Mouse (Mus musculus) liver, embryonic 15.5 days (tissue): Measurements from ENCODE around the gene Cdk14. TPM values are rescaled to one million over a fixed set of nuclear protein-coding genes. Genes with fewer than 3 reads are reported as not detected.

Source experiments
- microRNA-seq: library from miRNA; unstranded; fragments of <30 nt; microRNA quantifications from one replicate; pipeline ENCODE4, GENCODE M21; 2016
- polyA plus RNA-seq: library from polyadenylated mRNA; unstranded; fragments of >200 nt; fragmentation: Nextera tagmentation; extraction: Ambion mirVana; gene quantifications from 2 replicates; pipeline ENCODE4 v1.2.1, GENCODE M21; 2015

Cdk14 gene
- polyA plus RNA-seq, 1 experiment from 2014 or later: 1.2 TPM

Small RNA genes lying within 50 kb of the gene (microRNA-seq; reads per million reads assigned to microRNA genes)
- gene Gm25037: not detected
- not detected for gene Gm44483

Other genes with a start within 250 kb of the Cdk14 start
- not detected in 2 replicates for gene 1700015F17Rik, start 58.8 kb upstream of the Cdk14 start, polyA plus RNA-seq
- gene Cldn12, start 94.6 kb upstream of the Cdk14 start, polyA plus RNA-seq: 10.0 and 11.2 TPM in 2 replicates
- 6.5 and 7.7 TPM in 2 replicates for gene Gtpbp10, start 139.2 kb upstream of the Cdk14 start, polyA plus RNA-seq
- 0.15 and 0.29 TPM in 2 replicates for gene Gm8773, start 153.5 kb upstream of the Cdk14 start, polyA plus RNA-seq
- 0.21 and 0.37 TPM in 2 replicates for gene Cfap69, start 243.9 kb upstream of the Cdk14 start, polyA plus RNA-seq